Mouse (Mus musculus) fat pad, adult 2 months (tissue): ENCODE data around the gene Alad.

Source experiments
- DNase-seq: peaks from one replicate; pipeline ENCODE4 v3.0.0-alpha.2; 2011; ENCODE audit warnings: low read depth, low spot score; ENCODE audit errors: extremely low read depth

Gene Alad

DNA sequence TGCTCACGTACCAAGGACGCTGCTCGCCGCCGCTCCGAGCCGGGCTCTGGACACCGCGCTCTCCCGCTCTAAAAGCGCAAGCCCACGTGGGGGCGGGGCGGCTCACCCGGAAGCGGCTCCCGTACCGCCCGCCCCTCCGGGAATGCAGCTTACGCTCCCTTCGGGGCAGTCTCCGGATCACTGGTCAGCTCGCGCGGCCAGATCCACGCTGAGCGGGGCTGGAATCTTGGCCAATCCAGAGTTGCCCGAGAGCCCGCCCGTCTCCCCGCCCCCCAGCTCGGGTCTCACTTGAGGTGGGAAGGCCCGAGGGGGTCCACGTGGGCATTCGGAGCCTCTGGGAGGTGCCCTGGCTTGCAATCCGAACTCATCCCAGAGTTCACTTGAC lies at the start of gene Alad:
Gene Alad (minus strand): TSS at position 70 of the 385 bp plus-strand sequence.
- no peak for DNase-seq

DNA sequence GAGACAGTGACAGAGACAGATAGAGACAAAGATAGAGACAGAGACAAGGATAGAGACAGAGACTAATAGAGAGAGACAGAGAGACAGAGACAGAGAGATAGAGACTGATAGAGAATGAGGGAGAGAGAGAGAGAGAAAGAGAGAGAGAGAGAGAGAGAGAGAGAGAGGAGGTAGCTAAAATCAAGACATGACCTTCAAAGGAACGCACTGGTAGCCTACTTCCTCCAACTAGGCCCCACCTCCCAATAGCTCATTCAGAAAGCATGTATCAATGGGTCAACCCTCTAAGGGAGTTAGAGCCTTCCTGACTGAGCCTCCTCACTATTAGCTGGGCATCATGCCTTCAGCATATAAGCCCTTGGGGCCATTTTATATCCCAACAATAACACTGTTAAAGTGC lies 48.6 kb upstream of the Alad start:
- DNase-seq: no peak

DNA sequence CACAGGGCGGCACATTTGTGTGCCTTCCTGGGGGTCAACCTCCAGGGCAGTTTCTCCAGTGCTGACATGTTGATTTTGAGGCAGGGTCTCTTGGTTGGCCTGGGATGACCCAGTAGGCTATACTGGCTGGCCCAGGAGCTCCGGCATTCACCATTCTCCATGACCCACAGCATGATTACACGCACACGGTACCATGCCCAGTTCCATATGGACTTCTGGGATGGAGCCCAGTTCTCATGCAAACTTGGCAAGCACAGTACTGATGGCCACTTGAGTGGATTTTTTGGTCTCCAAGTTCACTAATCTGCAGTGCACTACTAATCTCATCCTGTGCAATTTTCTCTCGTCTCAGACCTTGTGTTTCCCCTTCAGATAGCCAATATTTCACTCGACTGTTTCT lies 48.0 kb upstream of the Alad start:
- DNase-seq: no peak

DNA sequence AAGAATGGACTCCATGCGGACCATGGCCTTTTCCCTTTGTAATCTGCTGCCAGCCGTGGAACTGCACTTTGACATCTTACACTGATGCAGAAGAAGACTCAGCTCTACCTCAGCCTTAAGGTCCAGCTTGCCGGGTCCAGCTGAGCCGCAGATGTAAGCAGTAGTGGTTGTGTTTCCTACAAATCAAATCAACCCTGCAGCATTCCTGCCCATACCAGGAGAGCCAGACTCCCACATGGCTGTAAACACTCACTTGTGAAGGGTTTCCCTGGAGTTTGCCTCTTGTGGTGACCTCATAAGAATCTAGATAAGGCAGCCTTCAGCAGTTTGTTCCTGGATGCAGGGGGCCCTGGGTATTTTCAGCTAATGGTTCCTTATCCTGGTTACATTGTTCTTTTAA lies 46.8 kb upstream of the Alad start:
- no peak for DNase-seq

DNA sequence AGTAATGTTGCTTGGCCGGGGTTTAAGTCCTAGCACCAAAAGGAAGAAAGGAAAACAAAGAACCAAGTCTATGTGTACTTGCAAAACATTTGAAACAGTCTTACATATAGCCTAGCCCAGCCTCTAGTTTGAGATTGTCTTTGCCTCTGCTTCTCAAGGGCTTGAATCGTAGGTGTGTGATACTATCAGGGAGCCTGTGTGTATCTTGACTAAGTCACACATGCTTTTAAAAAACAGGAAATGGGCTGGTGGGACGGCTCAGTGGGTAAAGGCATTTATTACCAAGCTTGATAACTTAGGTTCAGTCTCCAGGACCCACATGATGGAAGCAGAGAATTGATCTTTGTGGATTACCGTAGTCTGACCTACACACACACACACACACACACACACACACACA lies 42.3 kb upstream of the Alad start:
- DNase-seq: no peak

DNA sequence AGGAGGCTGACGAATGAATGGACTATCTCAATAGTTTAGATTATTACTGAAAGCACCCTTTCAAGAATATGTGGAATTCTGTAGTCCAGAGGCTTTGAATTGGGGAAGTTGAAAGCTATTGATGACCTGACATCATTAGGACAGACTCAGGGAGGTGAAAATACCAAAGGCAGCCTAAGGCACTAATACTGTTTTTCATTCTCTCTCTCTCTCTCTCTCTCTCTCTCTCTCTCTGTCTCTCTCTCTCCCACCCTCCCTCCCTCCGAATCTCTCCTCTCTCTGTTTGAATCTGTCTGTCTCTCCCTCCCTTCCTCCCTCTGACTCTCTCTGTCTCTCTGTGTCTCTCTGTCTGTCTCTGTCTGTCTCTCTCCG lies 41.9 kb upstream of the Alad start:
- DNase-seq: no peak

DNA sequence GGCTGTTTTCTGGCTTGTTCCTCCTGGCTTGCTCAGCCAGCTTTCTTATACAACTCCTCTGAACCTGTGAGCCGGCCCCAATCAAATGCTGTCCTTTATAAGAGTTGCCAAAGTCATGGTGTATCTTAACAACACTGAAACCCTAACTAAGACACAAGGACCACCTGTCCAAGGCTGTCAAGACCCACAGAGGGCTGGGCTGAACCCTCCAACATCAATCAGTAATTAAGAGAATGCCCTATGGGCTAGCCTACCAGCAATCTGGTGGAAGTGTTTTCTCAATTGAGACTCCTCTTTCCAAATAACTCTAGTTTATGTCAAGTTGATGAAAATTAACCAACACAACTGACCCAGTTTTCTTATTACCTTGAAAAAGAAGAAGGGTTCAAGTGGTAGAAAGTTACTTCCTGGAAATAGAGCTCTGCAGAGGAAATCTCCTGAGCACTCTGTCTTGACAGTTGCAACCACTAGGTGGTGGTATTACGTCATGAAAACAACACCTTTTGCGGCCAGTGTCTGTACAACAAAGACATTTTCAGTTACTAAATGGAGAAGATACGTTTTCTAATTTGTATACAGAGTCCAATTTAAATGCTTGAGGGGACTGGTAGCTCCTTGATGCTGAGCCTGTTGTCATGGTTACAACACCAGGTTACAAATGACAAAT lies 41.4 kb upstream of the Alad start:
- DNase-seq: no peak

DNA sequence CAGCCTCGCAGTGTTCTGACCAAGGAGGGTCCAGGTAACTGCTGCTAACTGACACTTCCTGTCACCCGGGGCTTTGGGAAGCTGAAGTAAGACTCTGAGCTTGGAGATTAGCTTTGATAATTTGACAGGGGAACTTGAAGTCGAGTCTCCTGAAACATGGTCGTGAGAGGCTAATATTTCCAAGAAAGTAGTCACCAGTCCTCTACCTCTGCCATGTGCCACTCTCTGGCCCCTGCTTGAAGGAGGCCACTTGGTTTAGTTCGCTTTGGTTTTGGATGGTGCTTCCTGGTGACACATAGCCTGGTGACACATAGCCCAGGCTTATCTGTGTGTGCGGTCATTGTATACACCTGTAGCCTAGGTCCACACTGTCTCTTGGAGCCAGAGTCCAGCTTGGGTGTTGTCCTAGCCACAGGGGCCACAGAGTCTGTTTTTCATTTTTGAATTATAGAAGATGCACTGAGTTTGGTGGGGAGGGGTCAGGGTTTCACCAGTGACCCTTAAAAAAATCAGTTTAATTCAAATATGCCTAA lies 40.1 kb upstream of the Alad start, which contains the start of gene Rgs3:
Gene Rgs3 (plus strand): TSS at position 51 of the 533 bp plus-strand sequence.
- no peak for DNase-seq

DNA sequence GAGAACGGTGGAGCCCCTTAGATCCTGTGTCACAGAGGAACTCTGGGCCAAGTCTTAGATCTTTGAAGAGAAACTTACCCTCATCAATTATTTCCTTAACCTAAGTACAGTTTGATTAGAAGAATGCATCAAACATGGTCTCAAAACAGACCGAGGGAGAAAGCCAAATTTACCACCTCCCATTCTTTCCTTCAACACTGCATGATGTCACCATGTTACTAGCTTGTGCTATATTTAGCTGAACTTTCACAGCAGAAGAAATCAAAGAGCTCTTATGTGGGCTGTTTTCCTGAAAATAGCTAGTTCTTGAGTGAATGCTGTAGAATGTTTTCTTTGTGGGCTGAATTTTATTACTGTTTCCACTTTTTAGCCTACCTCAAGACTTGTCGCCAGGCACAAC lies 37.7 kb upstream of the Alad start:
- DNase-seq: no peak

DNA sequence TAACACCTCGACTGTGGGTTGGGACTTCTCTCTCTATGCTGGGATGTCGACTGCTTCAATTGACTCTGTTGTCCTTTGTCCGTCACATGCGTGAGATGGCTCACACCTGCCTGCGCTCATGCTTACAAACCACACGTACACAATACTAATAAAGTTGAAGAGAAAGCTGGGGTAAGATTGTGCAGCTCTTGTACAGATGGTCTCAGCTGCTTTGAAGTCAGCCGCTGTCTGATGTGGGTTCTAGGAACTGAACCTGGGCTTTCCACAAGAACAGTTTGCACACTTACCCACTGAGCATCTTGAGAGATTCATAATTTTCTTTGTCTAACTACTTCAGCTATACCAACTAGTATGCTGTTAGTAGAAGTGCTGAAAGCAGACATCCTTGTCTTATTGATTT lies 32.2 kb upstream of the Alad start:
- no peak for DNase-seq

DNA sequence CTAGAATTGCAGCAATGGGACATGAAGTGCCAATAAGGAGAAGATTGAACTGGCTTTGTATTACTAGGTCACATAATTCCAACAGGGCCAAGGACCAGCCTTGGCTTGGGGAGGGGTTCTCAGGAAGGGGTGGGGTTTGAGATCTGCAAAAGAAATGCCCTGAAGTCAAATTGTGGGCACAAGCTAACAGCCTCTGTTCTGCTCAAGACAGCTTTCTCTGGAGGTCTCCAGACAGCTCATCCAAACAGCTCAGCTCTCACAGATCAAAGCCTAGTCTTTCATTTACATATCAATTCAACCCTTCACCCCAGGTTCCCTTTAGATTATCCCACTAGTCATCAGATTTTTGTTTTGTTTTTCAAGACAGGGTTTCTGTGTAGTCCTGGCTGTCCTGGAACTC lies 25.1 kb upstream of the Alad start:
- no peak for DNase-seq

DNA sequence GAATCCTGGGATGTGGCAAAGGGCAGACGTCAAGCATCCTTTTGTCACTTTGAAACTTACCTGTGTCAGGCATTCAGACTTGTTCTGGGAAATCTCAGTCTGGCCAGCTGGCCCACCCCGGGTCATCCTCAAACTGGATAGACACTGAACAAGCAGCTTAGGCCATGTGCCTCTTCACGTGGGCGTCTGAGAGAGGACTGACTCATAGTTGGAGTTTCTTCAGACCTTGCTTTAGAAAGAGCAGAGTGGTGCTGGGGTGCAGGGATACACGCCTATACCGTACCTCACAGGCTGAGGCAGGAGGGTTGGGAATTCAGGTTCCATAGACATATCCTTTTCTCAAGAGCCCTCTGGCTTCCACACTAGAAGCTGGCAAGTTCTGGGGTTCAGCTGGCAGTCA lies 24.1 kb upstream of the Alad start:
- no peak for DNase-seq

DNA sequence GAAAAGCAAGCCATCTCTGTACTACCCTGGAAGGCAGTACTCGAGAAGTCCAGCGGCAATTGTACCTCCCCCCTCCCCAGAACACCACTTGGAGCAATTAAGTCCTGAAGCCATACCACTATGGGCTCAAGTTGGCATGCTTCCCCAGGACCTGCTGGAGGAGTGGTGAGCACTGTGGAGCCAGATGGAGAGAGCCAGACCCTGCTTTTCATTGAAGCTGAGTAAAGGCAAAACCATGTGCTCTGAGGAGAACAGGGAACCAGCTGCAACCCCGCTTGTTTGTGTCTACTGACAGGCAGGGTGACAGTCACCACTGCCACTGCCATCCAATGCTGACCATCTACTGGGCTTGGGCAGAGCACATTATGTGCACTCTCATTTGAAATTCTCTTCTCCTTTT lies 22.1 kb upstream of the Alad start:
- DNase-seq: no peak

DNA sequence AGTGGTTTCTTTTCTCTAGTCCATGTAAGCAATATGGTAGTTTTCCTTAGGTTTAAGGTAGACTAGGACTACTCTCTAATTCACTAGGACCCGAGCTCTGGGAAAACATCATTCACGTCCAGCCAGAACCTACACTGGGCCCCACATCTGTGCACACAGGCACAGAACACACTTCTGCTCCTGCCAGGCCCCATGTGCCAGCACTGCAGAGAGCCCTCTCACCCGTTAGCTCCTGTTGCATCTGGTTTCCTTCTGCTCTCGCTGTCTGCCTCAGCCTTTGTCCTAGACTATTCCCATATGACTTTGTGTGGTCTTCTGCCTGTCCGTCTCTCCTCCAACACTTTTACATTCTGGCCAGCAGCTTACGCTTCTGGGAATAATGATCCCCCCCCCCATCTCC lies 14.0 kb upstream of the Alad start:
- DNase-seq: no peak

DNA sequence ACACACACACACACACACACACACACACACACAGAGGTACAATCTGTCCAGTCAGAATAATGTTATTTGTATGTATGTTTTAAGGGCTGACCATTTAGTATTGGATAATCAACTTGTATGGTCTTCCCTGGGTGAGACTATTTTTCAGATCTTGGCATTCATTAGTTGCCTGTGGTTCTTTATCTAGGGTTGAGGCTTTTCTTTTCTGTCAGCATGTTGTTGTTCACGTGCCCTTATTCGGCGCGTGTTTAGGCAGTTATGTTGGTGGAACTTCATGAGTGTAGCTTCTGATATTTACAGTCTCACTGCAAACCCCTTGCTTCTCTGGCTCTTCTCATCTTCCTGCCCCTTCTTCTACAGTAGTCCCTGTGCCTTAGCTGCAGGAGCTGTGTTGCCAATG lies 7.9 kb upstream of the Alad start:
- no peak for DNase-seq

DNA sequence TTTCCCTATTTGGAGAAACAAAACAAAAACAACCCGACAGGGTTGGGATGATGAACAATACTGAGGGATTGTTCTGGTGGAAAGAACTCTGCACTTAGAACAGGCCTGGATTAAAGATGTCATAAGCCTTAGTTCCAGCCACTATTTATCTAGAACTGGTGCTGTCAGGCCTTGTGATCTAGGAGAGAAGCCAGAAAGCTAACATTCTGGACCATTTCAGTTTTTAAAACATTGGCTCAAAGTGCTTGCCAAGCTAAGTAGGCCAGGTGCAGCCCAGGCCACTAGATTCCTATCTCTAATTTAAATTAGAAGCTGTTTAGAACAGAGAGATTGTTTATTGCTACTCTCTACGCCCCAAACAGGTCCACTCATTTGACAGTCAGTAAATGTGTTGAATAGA lies 6.5 kb upstream of the Alad start:
- no peak for DNase-seq

DNA sequence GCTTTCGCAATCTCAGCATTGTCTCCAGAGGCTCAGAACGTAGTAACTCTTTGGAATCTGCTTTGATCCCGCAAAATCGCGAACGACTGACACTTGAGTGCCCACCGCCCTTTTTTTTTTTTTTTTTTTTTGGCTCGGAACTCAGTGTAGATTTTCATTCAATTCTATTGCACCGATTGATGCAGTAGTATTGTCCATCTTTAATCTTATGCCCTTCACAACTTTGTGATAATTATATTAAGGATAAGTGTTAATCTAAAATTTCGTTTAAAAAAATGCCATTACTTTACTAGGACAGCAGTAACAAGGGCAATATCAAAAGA lies 5.7 kb upstream of the Alad start:
- DNase-seq: no peak

DNA sequence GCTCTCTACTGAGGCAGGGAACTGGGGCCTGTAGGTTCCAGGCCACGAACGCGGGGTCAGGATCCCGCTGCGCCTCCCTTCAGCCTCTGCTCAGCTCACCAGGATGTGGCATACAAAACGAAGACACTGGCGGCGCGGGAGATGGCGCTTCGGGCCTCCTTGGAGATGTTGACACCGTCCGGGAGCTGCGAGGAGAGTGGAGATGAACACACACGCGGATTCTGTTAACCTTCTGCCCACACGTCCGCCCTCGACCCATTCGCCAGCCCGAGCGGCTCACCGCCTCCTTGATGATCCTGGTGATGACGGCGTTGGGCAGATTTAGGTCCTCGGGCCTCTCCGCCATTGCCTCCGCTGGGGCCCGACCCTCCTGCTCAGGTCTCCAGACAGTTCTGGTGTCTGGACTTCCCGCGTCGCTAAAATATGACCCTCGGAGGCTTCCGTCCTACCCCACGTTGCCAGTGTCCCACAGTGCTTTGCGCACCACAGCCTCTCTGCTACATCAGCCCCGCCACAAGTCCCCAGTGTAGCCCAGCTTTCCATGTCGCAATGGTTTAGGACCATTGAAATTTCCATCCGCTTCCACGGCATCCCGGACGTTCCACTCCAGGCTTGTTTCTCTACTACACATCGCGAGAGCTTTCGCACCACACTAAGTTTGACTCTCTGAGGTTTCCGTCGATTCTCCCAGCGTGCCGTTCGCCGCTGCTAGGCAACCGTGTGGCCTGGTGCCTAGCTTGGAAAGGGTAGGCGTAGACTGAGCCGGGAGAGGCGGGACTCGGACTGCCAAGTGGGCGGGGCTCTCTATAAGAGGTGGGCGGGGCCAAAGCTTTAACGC lies 5.2 kb upstream of the Alad start, which contains the start of the genes Pole3 and 4933430I17Rik:
Gene Pole3 (minus strand): TSS at position 418 of the 838 bp plus-strand sequence.
Gene 4933430I17Rik (plus strand): TSS at position 719 of the 838 bp plus-strand sequence.
- DNase-seq: no peak

DNA sequence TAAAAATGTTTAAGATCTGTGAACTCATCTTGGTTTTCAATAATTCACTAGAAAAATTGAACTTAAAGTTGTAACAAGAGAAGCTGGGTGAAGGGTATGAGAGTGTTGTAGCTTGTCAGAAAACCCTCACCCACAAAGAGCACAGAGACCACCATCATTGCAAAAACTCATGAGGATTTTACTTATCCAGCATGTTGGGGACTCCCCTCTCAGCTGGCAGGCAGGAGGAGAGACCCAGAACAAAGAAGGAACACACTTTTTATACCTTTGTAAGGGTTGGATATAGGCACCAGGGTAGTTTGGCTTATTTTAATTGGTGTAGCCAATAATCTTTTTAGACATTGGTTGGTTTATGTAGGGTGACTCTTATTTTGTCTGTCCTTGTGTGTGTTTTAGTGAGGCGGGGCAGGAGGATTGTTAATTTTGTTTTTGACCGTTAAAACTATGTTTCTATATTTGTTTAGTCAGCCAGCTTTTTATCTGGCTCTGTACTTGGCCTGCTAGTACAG lies 1.2 kb upstream of the Alad start:
- DNase-seq: no peak

DNA sequence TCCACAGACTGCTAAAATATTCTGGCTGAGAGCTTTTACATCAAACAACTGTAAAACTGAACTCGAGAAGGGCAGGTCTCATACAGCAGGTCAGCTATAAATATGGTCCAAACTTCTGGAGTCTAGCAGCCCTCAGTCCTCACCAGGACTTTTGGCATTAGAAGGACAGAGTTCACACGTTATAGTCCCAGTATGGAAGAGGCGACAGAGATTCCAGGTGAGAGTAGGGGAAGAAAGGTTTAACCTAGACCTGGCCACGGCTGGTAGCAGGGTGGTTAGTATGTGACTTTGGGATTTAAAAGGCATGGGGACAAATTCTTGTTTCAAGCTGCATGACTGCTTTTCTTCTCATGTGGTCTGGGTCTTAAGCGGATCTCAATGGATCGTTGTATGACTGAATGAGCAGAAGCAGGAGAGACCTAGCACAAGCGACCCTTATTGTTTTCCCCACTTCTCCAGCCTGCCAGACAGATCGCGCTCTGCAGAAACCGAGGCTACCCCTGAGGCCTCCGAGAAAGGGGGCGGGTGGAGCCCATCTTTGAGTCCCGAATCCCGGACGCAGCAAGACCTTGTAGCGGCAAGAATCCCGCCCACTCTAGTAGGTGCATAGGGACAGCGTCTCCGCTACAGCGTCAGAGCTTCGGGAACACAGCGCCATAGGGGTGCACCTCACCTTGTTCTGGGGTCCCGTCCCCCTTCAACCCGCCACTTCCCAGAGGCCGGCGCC lies 433 bp downstream of the Alad start:
- DNase-seq: no peak

DNA sequence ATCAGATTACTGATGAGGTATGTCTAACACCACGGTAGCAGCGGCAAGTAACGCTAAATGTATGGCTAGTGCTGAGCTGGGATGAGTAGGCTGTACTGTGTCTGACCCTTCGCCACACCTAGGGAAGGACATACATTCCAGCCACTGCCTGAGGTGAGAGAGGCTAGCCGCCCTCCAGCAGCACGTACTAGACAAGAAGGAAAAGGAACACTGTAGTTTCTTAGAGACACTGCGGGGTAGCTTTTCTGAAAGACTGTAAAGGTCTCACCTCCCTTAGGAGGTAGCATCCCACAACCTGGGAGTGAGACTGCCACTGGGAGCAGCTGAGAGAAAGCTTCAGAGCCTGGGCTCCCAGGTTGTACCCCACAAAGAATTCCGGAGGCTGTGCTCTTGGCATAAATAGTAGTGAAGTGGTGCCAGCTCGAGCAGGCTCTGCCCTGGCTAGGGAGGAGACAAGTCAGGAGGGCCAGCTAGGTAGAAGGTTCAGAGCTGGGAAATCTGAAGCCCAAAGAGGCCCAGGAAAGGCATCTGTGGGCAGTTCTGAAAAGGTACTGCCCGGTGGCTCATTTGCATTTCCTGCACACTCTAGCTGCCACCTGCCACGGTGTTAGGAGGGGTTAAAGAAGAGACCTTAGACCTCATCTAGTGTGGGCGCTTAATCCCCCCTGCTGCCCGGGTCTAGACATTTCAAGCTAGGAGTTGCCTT lies 1.1 kb downstream of the Alad start:
- DNase-seq: no peak
